Mouse (Mus musculus) olfactory bulb, adult 2 months (tissue): ENCODE results near the gene Mrpl23.

Experiments used
- CTCF ChIP-seq: fragments of 200-500 bp; IDR thresholded peaks from 2 replicates; pipeline ENCODE4 v1.5.1; 2012; ENCODE audit warnings: low read depth, mild to moderate bottlenecking, low read length, moderate library complexity; ENCODE audit not compliant: insufficient read depth
- POLR2A ChIP-seq: fragments of 200-500 bp; IDR thresholded peaks from 2 replicates; pipeline ENCODE4 v1.6.1; 2012; ENCODE audit warnings: mild to moderate bottlenecking, low read depth, low read length, moderate library complexity; ENCODE audit not compliant: insufficient read depth

DNA sequence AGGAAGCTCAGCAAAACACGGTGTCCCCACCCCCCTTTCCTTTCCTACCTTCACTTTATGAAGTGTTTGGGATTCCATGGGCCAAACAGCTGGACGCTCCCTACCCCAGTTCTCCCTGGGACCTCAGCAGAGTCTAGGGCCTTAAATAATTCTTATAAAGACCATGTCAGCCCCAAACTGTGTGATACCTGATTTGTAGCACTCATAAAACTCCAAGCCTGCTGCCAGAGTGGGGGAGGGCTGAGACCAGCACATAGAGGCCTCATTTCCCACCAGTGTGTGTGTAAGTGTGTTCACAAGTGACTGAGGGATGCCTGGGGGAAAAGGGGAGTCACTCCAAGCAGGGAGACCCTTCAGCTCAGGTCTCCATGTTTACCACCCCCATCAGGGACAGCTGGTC, 15.4 kb downstream of the Mrpl23 start:
- TF ChIP-seq CTCF (no peak), POLR2A (no peak)
